Mouse (Mus musculus) cerebellum, postnatal 10 days (tissue): ENCODE results near the gene Kcnk3.
A peak's percentile ranks its signal among the peaks of the same experiment; 100 is the strongest.

ENCODE experiments used
- DNase-seq, 2 experiments: peaks; one replicate each; pipeline ENCODE4 v3.0.0; 2021; ENCODE audit warnings: mixed read lengths in 2 of 2

Gene Kcnk3

GRCm38 (mm10) chr5:30587681-30588300 is at the start of gene Kcnk3:
Gene Kcnk3, plus strand, starts transcription at chr5:30588170.
- peak; percentile 71 to 77 for DNase-seq

- DNase-seq: no peak
Measured at GRCm38 (mm10) chr5:30545698-30546097, 42.3 kb upstream of the Kcnk3 start, which contains the start of gene Cib4. Gene Cib4, minus strand, starts transcription at chr5:30545836.

GRCm38 (mm10) chr5:30548681-30549080 is 39.3 kb upstream of the Kcnk3 start:
- DNase-seq: no peak

GRCm38 (mm10) chr5:30550334-30551021 is 37.5 kb upstream of the Kcnk3 start:
- DNase-seq: peak; percentile 72 to 82

GRCm38 (mm10) chr5:30551022-30551638 is 36.8 kb upstream of the Kcnk3 start:
- DNase-seq: peak in 1 of 2 experiments; percentile 32

- DNase-seq: no peak
Measured at GRCm38 (mm10) chr5:30552006-30552405, 36.0 kb upstream of the Kcnk3 start.

- DNase-seq: no peak
Measured at GRCm38 (mm10) chr5:30553936-30554335, 34.0 kb upstream of the Kcnk3 start.

GRCm38 (mm10) chr5:30554981-30555380 is 33.0 kb upstream of the Kcnk3 start:
- no peak for DNase-seq

- DNase-seq: no peak
Measured at GRCm38 (mm10) chr5:30556284-30556683, 31.7 kb upstream of the Kcnk3 start.

GRCm38 (mm10) chr5:30559421-30559820 is 28.5 kb upstream of the Kcnk3 start:
- DNase-seq: no peak

- no peak for DNase-seq
Measured at GRCm38 (mm10) chr5:30559986-30560493, 27.9 kb upstream of the Kcnk3 start.

- no peak for DNase-seq
Measured at GRCm38 (mm10) chr5:30568479-30568878, 19.5 kb upstream of the Kcnk3 start.

- DNase-seq: peak in 1 of 2 experiments; percentile 10
Measured at GRCm38 (mm10) chr5:30571820-30572219, 16.1 kb upstream of the Kcnk3 start.

- DNase-seq: no peak
Measured at GRCm38 (mm10) chr5:30574367-30574766, 13.6 kb upstream of the Kcnk3 start.

- no peak for DNase-seq
Measured at GRCm38 (mm10) chr5:30576233-30576632, 11.7 kb upstream of the Kcnk3 start.

- DNase-seq: peak; percentile 39 to 48
Measured at GRCm38 (mm10) chr5:30577251-30577650, 10.7 kb upstream of the Kcnk3 start.

- peak; percentile 94 to 96 for DNase-seq
Measured at GRCm38 (mm10) chr5:30577654-30578310, 10.2 kb upstream of the Kcnk3 start.

- DNase-seq: peak; percentile 58 to 60
Measured at GRCm38 (mm10) chr5:30578445-30579080, 9.4 kb upstream of the Kcnk3 start.

- peak in 1 of 2 experiments; percentile 11 for DNase-seq
Measured at GRCm38 (mm10) chr5:30580725-30581124, 7.2 kb upstream of the Kcnk3 start.

- DNase-seq: peak; percentile 14 to 34
Measured at GRCm38 (mm10) chr5:30582017-30582416, 6.0 kb upstream of the Kcnk3 start.

GRCm38 (mm10) chr5:30586616-30587015 is 1.4 kb upstream of the Kcnk3 start:
- peak; percentile 89 to 91 for DNase-seq

- peak in 1 of 2 experiments; percentile 52 for DNase-seq
Measured at GRCm38 (mm10) chr5:30587101-30587500, 869 bp upstream of the Kcnk3 start.
